Mouse (Mus musculus) megakaryocyte, embryonic 14.5 days (primary cell): ENCODE results near the gene Rptor.

Source experiments
- FLI1 ChIP-seq: IDR thresholded peaks from 2 replicates; pipeline ENCODE4 v1.6.1; 2012; ENCODE audit warnings: low read length, inconsistent platforms, mixed read lengths
- GATA1 ChIP-seq: IDR thresholded peaks from 3 replicates; pipeline ENCODE4 v1.6.1; 2012; ENCODE audit warnings: mixed read lengths, low read length, inconsistent platforms, borderline replicate concordance

- TF ChIP-seq GATA1 (no peak), FLI1 (no peak)
Measured at GRCm38 (mm10) chr11:119831682-119832081, 229.0 kb downstream of the Rptor start.
